Mouse (Mus musculus) CH12.LX (cell line): Measurements from ENCODE around the gene Angel1. TPM values are rescaled to one million over a fixed set of nuclear protein-coding genes. Genes with fewer than 3 reads are reported as not detected.

Source experiments
- DNase-seq: peaks from one replicate; pipeline ENCODE4 v3.0.0-alpha.2; 2013; ENCODE audit errors: extremely low read depth
- H3K27ac ChIP-seq: 2 replicates; pipeline ENCODE4 v1.5.1; 2012; ENCODE audit warnings: low read depth, mild to moderate bottlenecking, control low read depth, moderate library complexity; ENCODE audit not compliant: insufficient read depth
- H3K27me3 ChIP-seq: replicated peaks from 2 replicates; pipeline ENCODE3; 2012; ENCODE audit warnings: inconsistent platforms
- H3K36me3 ChIP-seq, 2 experiments: replicated peaks in 1 of 2; 2 replicates each; pipeline versions ENCODE3 to v1.6.1; 2012; ENCODE audit warnings: inconsistent platforms in 1 of 2, low read length in 1 of 2, mild to moderate bottlenecking in 1 of 2, mixed read lengths in 1 of 2, moderate library complexity in 1 of 2; ENCODE audit not compliant: control insufficient read depth in 1 of 2, insufficient read depth in 1 of 2
- H3K4me1 ChIP-seq, 2 experiments: 2 replicates each; pipeline ENCODE4 v1.6.1; 2012; ENCODE audit warnings: inconsistent platforms in 1 of 2, moderate library complexity in 1 of 2; ENCODE audit not compliant: insufficient read depth in 2 of 2, control insufficient read depth in 1 of 2
- H3K4me2 ChIP-seq: 2 replicates; pipeline ENCODE4 v1.6.1; 2012; ENCODE audit warnings: low read depth, mild to moderate bottlenecking, control low read depth; ENCODE audit not compliant: poor library complexity, insufficient read depth, severe bottlenecking
- H3K4me3 ChIP-seq, 3 experiments: fragments of 150-350 bp in 1 of 3; sonication (generic) in 1 of 3; replicated peaks in 1 of 3; 2 replicates each; pipeline versions ENCODE3 to v1.5.1; 2011 to 2012; ENCODE audit warnings: low read depth in 2 of 3, low read length in 2 of 3, mild to moderate bottlenecking in 2 of 3, moderate library complexity in 2 of 3, control low read depth in 1 of 3, improper control_type of control experiment in 1 of 3, inconsistent platforms in 1 of 3, mixed read lengths in 1 of 3; ENCODE audit not compliant: poor library complexity in 1 of 3
- H3K79me2 ChIP-seq: replicated peaks from 2 replicates; pipeline ENCODE4 v1.6.1; 2012; ENCODE audit warnings: mild to moderate bottlenecking, moderate library complexity; ENCODE audit not compliant: control insufficient read depth, poor library complexity, insufficient read depth, severe bottlenecking; ENCODE audit errors: extremely low read depth
- H3K9ac ChIP-seq: 2 replicates; pipeline ENCODE4 v1.6.1; 2012; ENCODE audit warnings: low read depth, mild to moderate bottlenecking, control low read depth, moderate library complexity; ENCODE audit not compliant: insufficient read depth
- H3K9me3 ChIP-seq: replicated peaks from 2 replicates; pipeline ENCODE3; 2012; ENCODE audit warnings: low read length, inconsistent platforms, mixed read lengths
- BHLHE40 ChIP-seq: IDR thresholded peaks from 2 replicates; pipeline ENCODE4 v1.6.1; 2011; ENCODE audit warnings: mild to moderate bottlenecking, low read depth, low read length, improper control_type of control experiment
- CHD2 ChIP-seq: IDR thresholded peaks from 2 replicates; pipeline ENCODE4 v1.6.1; 2011; ENCODE audit warnings: low read length, improper control_type of control experiment
- E2F4 ChIP-seq: IDR thresholded peaks from 2 replicates; pipeline ENCODE4 v1.6.1; 2011; ENCODE audit warnings: low read depth, low read length, improper control_type of control experiment; ENCODE audit not compliant: insufficient replicate concordance
- EP300 ChIP-seq: IDR thresholded peaks from 2 replicates; pipeline ENCODE4 v1.6.1; 2011; ENCODE audit warnings: low read length, improper control_type of control experiment
- ETS1 ChIP-seq: conservative IDR thresholded peaks from 2 replicates; pipeline ENCODE4 v1.6.1; 2012; ENCODE audit warnings: low read depth, mild to moderate bottlenecking, inconsistent platforms, low read length, improper control_type of control experiment, moderate library complexity
- JUND ChIP-seq: conservative IDR thresholded peaks from 2 replicates; pipeline ENCODE4 v1.6.1; 2011; ENCODE audit warnings: low read depth, low read length, improper control_type of control experiment
- KAT2A ChIP-seq: IDR thresholded peaks from 2 replicates; pipeline ENCODE4 v1.6.1; 2012; ENCODE audit warnings: low read length, improper control_type of control experiment, inconsistent platforms; ENCODE audit not compliant: insufficient replicate concordance
- MAFK ChIP-seq: IDR thresholded peaks from 2 replicates; pipeline ENCODE4 v1.6.1; 2011; ENCODE audit warnings: low read length, improper control_type of control experiment; ENCODE audit not compliant: insufficient replicate concordance
- MAX ChIP-seq: IDR thresholded peaks from 2 replicates; pipeline ENCODE4 v1.6.1; 2011; ENCODE audit warnings: low read length, improper control_type of control experiment
- MAZ ChIP-seq: IDR thresholded peaks from 2 replicates; pipeline ENCODE4 v1.6.1; 2012; ENCODE audit warnings: low read depth, mild to moderate bottlenecking, inconsistent platforms, low read length, improper control_type of control experiment, moderate library complexity
- MEF2A ChIP-seq: IDR thresholded peaks from 2 replicates; pipeline ENCODE4 v1.6.1; 2014; ENCODE audit warnings: low read depth, mild to moderate bottlenecking, inconsistent platforms, low read length, improper control_type of control experiment, borderline replicate concordance
- MYC ChIP-seq: IDR thresholded peaks from 2 replicates; pipeline ENCODE4 v1.6.1; 2011; ENCODE audit warnings: low read depth, mild to moderate bottlenecking, improper control_type of control experiment, low read length
- NELFE ChIP-seq: IDR thresholded peaks from 2 replicates; pipeline ENCODE4 v1.6.1; 2011; ENCODE audit warnings: low read depth, low read length, improper control_type of control experiment
- PAX5 ChIP-seq: IDR thresholded peaks from 2 replicates; pipeline ENCODE4 v1.6.1; 2012; ENCODE audit warnings: low read length, inconsistent platforms, mixed read lengths
- POLR2A ChIP-seq: IDR thresholded peaks from 2 replicates; pipeline ENCODE4 v1.6.1; 2011; ENCODE audit warnings: low read depth, mild to moderate bottlenecking, improper control_type of control experiment, low read length
- POLR2AphosphoS2 ChIP-seq: IDR thresholded peaks from 2 replicates; pipeline ENCODE4 v1.6.1; 2011; ENCODE audit warnings: low read depth, low read length, improper control_type of control experiment
- RAD21 ChIP-seq: IDR thresholded peaks from 2 replicates; pipeline ENCODE4 v1.6.1; 2011; ENCODE audit warnings: low read depth, mild to moderate bottlenecking, low read length, improper control_type of control experiment, moderate library complexity
- SMC3 ChIP-seq: IDR thresholded peaks from 2 replicates; pipeline ENCODE4 v1.6.1; 2011; ENCODE audit warnings: low read depth, low read length, improper control_type of control experiment
- TBP ChIP-seq: conservative IDR thresholded peaks from 2 replicates; pipeline ENCODE4 v1.6.1; 2011; ENCODE audit warnings: low read depth, low read length, improper control_type of control experiment
- UBTF ChIP-seq: IDR thresholded peaks from 2 replicates; pipeline ENCODE4 v1.6.1; 2012; ENCODE audit warnings: low read depth, mild to moderate bottlenecking, inconsistent platforms, low read length, improper control_type of control experiment, moderate library complexity
- ZMIZ1 ChIP-seq: IDR thresholded peaks from 2 replicates; pipeline ENCODE4 v1.6.1; 2012; ENCODE audit warnings: low read depth, mild to moderate bottlenecking, inconsistent platforms, low read length, improper control_type of control experiment
- ZNF384 ChIP-seq: IDR thresholded peaks from 2 replicates; pipeline ENCODE4 v1.6.1; 2012; ENCODE audit warnings: low read depth, low read length, improper control_type of control experiment, inconsistent platforms
- dilution Hi-C: fragments of 300-500 bp; cut with MboI; formaldehyde crosslinking; loops from 2 replicates; pipeline ENCODE4 v1.14.3; 2020; ENCODE audit warnings: low sequenced_read_pairs; ENCODE audit not compliant: extremely low pct_unique_long_range_greater_than_20kb, extremely low pct_ligation_motif_present
- in situ Hi-C: fragments of 300-500 bp; cut with MboI; formaldehyde crosslinking; loops from 3 replicates; pipeline ENCODE4 v1.14.3; 2019; ENCODE audit warnings: low sequenced_read_pairs, low pct_ligation_motif_present, low pct_unique_long_range_greater_than_20kb, mixed read lengths
- polyA plus RNA-seq: library from polyadenylated mRNA; unstranded; fragments of >175 nt; gene quantifications from 2 replicates; pipeline ENCODE4 v1.2.1, GENCODE M21; 2012; ENCODE audit warnings: low read depth; ENCODE audit not compliant: insufficient read length
- total RNA-seq, 2 experiments: library from RNA; depleted of rRNA; stranded (reverse); fragments of 300-350 nt in 1 of 2; fragments of >200 nt in 1 of 2; gene quantifications; 2 replicates each; pipeline ENCODE4 v1.2.3; 2012 to 2014

Angel1 gene
- total and polyA plus RNA-seq, 3 experiments: 1.0 to 9.3 (median 2.9) TPM

GRCm38 (mm10) chr12:86679991-86680491 is 46.2 kb downstream of the Angel1 start:
- H3K9ac ChIP-seq: no peak overlapping the region
- H3K4me3 ChIP-seq: no peak overlapping the region
- no peaks in the 10 kb centered on the region for H3K79me2 ChIP-seq
- dilution Hi-C loops (no loop called here), in situ Hi-C loops (no loop called here)
- peaks cover 22 to 81% of the 10 kb centered on the region in 2 experiments for H3K4me1 ChIP-seq
- H3K4me2 ChIP-seq: no peak overlapping the region
- DNase-seq: no peak
- TF ChIP-seq MAZ (no peak), JUND (no peak), KAT2A (no peak), ETS1 (no peak), BHLHE40 (no peak), RAD21 (no peak), SMC3 (no peak), MAFK (no peak)
- H3K9me3 ChIP-seq: no peaks in the 10 kb centered on the region
- H3K36me3 ChIP-seq: no peaks in the 10 kb centered on the region
- no peak overlapping the region for H3K27ac ChIP-seq
- no peaks in the 10 kb centered on the region for H3K27me3 ChIP-seq

- in situ Hi-C loops: no loop called here
- dilution Hi-C loops: no loop called here
- TF ChIP-seq TBP (no peak), E2F4 (no peak), CHD2 (no peak), PAX5 (no peak), MEF2A (no peak), ZNF384 (no peak), NELFE (no peak), ZMIZ1 (no peak), POLR2AphosphoS2 (no peak), MYC (no peak), POLR2A (no peak), BHLHE40 (no peak), MAX (no peak), UBTF (no peak), EP300 (no peak)
- Histone ChIP-seq H3K27ac (no peak overlapping the region), H3K4me3 (no peak overlapping the region), H3K27me3 (no peaks in the 10 kb centered on the region), H3K9me3 (peaks cover 2% of the 10 kb centered on the region), H3K79me2 (no peaks in the 10 kb centered on the region), H3K36me3 (no peaks in the 10 kb centered on the region), H3K4me2 (no peak overlapping the region), H3K9ac (no peak overlapping the region), H3K4me1 (peaks cover 22 to 81% of the 10 kb centered on the region in 2 experiments)
- DNase-seq: no peak
Observed at GRCm38 (mm10) chr12:86679546-86679930, 46.7 kb downstream of the Angel1 start.
